Mouse (Mus musculus) liver, postnatal 0 days (tissue): ENCODE measurements around the gene Sco1.

ENCODE experiments used
- CTCF ChIP-seq: sonication (generic); IDR thresholded peaks from 2 replicates; pipeline ENCODE4 v1.5.1; 2016; ENCODE audit warnings: antibody characterized with exemption, low read depth
- EP300 ChIP-seq: IDR thresholded peaks from 2 replicates; pipeline ENCODE4 v1.6.1; 2016; ENCODE audit warnings: antibody characterized with exemption, low read depth, mild to moderate bottlenecking

GRCm38 (mm10) chr11:67082793-67083192, 30.3 kb downstream of the Sco1 start:
- TF ChIP-seq CTCF (no peak), EP300 (no peak)
